Mouse (Mus musculus) kidney, adult 2 months (tissue): ENCODE data around the gene Pgc. TPM values are rescaled to one million over a fixed set of nuclear protein-coding genes. Genes with fewer than 3 reads are reported as not detected.

Experiments used
- DNase-seq: peaks from one replicate; pipeline ENCODE4 v3.0.0; 2021
- H3K27ac ChIP-seq: fragments of 200-500 bp; 2 replicates; pipeline ENCODE4 v1.5.1; 2012; ENCODE audit warnings: low read depth, low read length, control low read depth, inconsistent platforms; ENCODE audit not compliant: insufficient read depth
- H3K27me3 ChIP-seq: fragments of 200-500 bp; replicated peaks from 2 replicates; pipeline ENCODE4 v1.6.1; 2012; ENCODE audit warnings: mild to moderate bottlenecking, moderate library complexity, low read length, inconsistent platforms; ENCODE audit not compliant: control insufficient read depth, insufficient read depth
- H3K36me3 ChIP-seq: fragments of 200-500 bp; 2 replicates; pipeline ENCODE4 v1.6.1; 2012; ENCODE audit warnings: mild to moderate bottlenecking, moderate library complexity, low read length, inconsistent platforms; ENCODE audit not compliant: control insufficient read depth, insufficient read depth
- H3K4me1 ChIP-seq: fragments of 200-500 bp; 2 replicates; pipeline ENCODE4 v1.6.1; 2011; ENCODE audit warnings: low read length; ENCODE audit not compliant: control insufficient read depth, insufficient read depth
- H3K4me3 ChIP-seq: fragments of 200-500 bp; 2 replicates; pipeline ENCODE4 v1.5.1; 2011; ENCODE audit warnings: mild to moderate bottlenecking, low read depth, low read length, control low read depth; ENCODE audit not compliant: insufficient read depth
- CTCF ChIP-seq: fragments of 200-500 bp; conservative IDR thresholded peaks from 2 replicates; pipeline ENCODE4 v1.5.1; 2011; ENCODE audit warnings: low read depth, mild to moderate bottlenecking, control low read depth, low read length, moderate library complexity, mixed read lengths; ENCODE audit not compliant: insufficient read depth, insufficient read length
- POLR2A ChIP-seq: fragments of 200-500 bp; IDR thresholded peaks from one replicate; pipeline ENCODE4 v1.6.1; 2011; ENCODE audit warnings: low read depth, low read length, control low read depth
- WGBS: fragments of 180-500 bp; shearing (Covaris S2); methylation state at CpG from one replicate; pipeline ENCODE4 v1.1.7; 2018; 5-methylcytosine and 5-hydroxymethylcytosine counted together
- polyA plus RNA-seq: library from polyadenylated mRNA; depleted of rRNA; stranded (reverse); fragments of >200 nt; gene quantifications from 2 replicates; pipeline ENCODE4 v1.2.3, GENCODE M21; 2012; rRNA removed

Pgc gene
- polyA plus RNA-seq, 1 experiment, result 1.0 TPM

GRCm38 (mm10) chr17:47769389-47770299 lies 43.0 kb downstream of the Pgc start:
- WGBS, result 83% methylated on average over 11 of the region's 11 CpGs
- TF ChIP-seq POLR2A, result no peak
- Histone ChIP-seq H3K4me3 (no peak overlapping the region), H3K27me3 (no peaks in the 10 kb centered on the region), H3K4me1 (peaks cover 5% of the 10 kb centered on the region; the same call in 1 of the 2 replicates), H3K27ac (no peak overlapping the region), H3K36me3 (no peaks in the 10 kb centered on the region)
- no peak for DNase-seq

GRCm38 (mm10) chr17:47773604-47774003 lies 47.0 kb downstream of the Pgc start:
- H3K36me3 ChIP-seq, result no peaks in the 10 kb centered on the region
- TF ChIP-seq CTCF, result no peak
- no peak for TF ChIP-seq POLR2A
- no peak overlapping the region for H3K4me3 ChIP-seq
- no peaks in the 10 kb centered on the region for H3K27me3 ChIP-seq
- H3K4me1 ChIP-seq, result peaks cover 5% of the 10 kb centered on the region; the same call in 1 of the 2 replicates
- DNase-seq, result no peak
- 43% methylated on average over 6 of the region's 6 CpGs for WGBS
- no peak overlapping the region for H3K27ac ChIP-seq

- Histone ChIP-seq H3K27me3 (no peaks in the 10 kb centered on the region), H3K4me3 (no peak overlapping the region), H3K27ac (no peak overlapping the region), H3K4me1 (peaks cover 5% of the 10 kb centered on the region; the same call in 1 of the 2 replicates), H3K36me3 (no peaks in the 10 kb centered on the region)
- TF ChIP-seq CTCF, result no peak
- no peak for TF ChIP-seq POLR2A
- WGBS, result 42% methylated on average over 2 of the region's 2 CpGs
- no peak for DNase-seq
Observed at GRCm38 (mm10) chr17:47777141-47777540, 50.5 kb downstream of the Pgc start.

GRCm38 (mm10) chr17:47780470-47780869 lies 53.8 kb downstream of the Pgc start:
- no peaks in the 10 kb centered on the region for H3K27me3 ChIP-seq
- H3K36me3 ChIP-seq, result no peaks in the 10 kb centered on the region
- no peak overlapping the region for H3K27ac ChIP-seq
- no peak overlapping the region for H3K4me3 ChIP-seq
- DNase-seq, result no peak
- WGBS, result 74% methylated on average over 10 of the region's 10 CpGs
- TF ChIP-seq POLR2A (no peak), CTCF (no peak)
- H3K4me1 ChIP-seq, result no peaks in the 10 kb centered on the region

- Histone ChIP-seq H3K27me3 (no peaks in the 10 kb centered on the region), H3K4me1 (no peaks in the 10 kb centered on the region), H3K36me3 (no peaks in the 10 kb centered on the region), H3K27ac (no peak overlapping the region), H3K4me3 (no peak overlapping the region)
- TF ChIP-seq CTCF, result no peak
- DNase-seq, result no peak
- 73% methylated on average over 3 of the region's 3 CpGs for WGBS
Observed at GRCm38 (mm10) chr17:47782486-47782885, 55.8 kb downstream of the Pgc start.

GRCm38 (mm10) chr17:47783445-47784223 lies 57.0 kb downstream of the Pgc start:
- H3K36me3 ChIP-seq, result no peaks in the 10 kb centered on the region
- H3K27ac ChIP-seq, result no peak overlapping the region
- WGBS, result 90% methylated on average over 8 of the region's 8 CpGs
- TF ChIP-seq CTCF (no peak), POLR2A (no peak)
- no peak for DNase-seq
- no peak overlapping the region for H3K4me3 ChIP-seq
- H3K4me1 ChIP-seq, result no peaks in the 10 kb centered on the region
- no peaks in the 10 kb centered on the region for H3K27me3 ChIP-seq

Other genes with a start within 250 kb of the Pgc start
- 22.9 and 23.7 TPM in 2 replicates for gene Taf8, start 224.6 kb upstream of the Pgc start, polyA plus RNA-seq
- gene Ccnd3, start 221.8 kb upstream of the Pgc start, polyA plus RNA-seq, result 148 and 152 TPM in 2 replicates
- 7.9 and 8.3 TPM in 2 replicates for gene Bysl, start 115.3 kb upstream of the Pgc start, polyA plus RNA-seq
- 22.8 and 25.3 TPM in 2 replicates for gene Med20, start 115.3 kb upstream of the Pgc start, polyA plus RNA-seq
- 0.45 and 0.64 TPM in 2 replicates for gene Gm20517, start 115.3 kb upstream of the Pgc start, polyA plus RNA-seq
- 5.1 and 5.3 TPM in 2 replicates for gene Usp49, start 96.2 kb upstream of the Pgc start, polyA plus RNA-seq
- 103 and 153 TPM in 2 replicates for gene Tomm6, start 38.5 kb upstream of the Pgc start, polyA plus RNA-seq
- 28.9 and 39.5 TPM in 2 replicates for gene Frs3, start 37.8 kb upstream of the Pgc start, polyA plus RNA-seq
- gene Gm21981, start 32.4 kb upstream of the Pgc start, polyA plus RNA-seq, result 1.1 and 2.1 TPM in 2 replicates
- gene Prickle4, start 32.1 kb upstream of the Pgc start, polyA plus RNA-seq, result 7.0 and 9.0 TPM in 2 replicates
- 35.0 and 36.4 TPM in 2 replicates for gene Tfeb, start 10.2 kb downstream of the Pgc start, polyA plus RNA-seq
- gene Mdfi, start 107.8 kb downstream of the Pgc start, polyA plus RNA-seq, result 4.9 and 6.6 TPM in 2 replicates
- gene Foxp4, start 197.8 kb downstream of the Pgc start, polyA plus RNA-seq, result 23.5 and 27.4 TPM in 2 replicates